Mouse (Mus musculus): ENCODE results near the gene Zbtb41.
"Not testable (repeated sequence)": the region's sequence is repeated elsewhere in the genome, so short reads cannot be mapped to it uniquely, and the experiment has no call there.

Gene Zbtb41

DNA sequence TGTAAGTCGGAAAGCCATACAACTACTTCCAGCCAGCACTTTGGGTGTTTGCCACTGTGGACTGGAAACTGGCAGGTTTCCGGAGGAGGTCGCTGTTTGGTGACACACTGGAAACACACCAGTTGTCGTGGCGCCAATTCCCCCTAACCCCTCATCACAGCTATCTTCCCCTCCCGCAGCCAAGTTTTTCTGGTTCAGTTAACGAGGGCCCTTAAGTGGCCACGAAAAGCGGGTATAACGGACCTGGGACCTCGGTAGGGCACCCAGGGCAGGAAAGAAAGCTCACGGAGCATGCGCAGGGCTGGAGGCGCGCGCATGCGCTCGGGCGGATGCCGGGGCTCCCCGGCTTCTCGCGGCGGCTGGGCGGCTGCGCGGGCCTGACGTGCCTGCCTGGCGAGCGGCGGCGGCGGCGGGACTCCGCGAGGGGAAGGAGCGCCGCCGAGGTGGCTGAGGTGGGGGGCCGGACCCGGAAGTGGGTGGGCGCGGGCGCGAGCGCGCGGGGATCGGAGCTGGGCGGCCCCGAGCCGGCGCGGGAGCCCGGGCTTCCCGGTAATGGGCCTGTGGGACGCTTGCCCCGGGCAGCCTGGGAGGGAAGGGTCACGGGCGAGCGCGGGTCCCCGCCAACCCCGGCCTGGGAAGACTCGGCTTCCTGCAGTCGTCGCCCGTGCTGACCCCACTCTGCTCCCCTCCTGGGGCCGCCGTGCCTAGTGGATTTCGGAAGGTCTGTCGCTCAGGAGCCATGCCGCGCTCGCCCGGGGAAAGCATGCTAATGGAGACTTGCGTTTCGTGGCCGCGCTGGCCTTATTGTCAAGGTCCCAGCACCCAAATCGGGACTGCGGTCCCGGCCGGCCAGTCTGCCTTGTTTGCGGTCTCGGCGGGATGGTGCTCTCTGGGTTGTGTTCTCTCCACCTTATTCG is at the start of gene Zbtb41:
Gene Zbtb41, plus strand, starts transcription at position 414 of the 917 bp plus-strand sequence.
- DNase-seq (ENCODE audit: extremely low spot score, low read depth, low spot score) = peak; percentile 69

DNA sequence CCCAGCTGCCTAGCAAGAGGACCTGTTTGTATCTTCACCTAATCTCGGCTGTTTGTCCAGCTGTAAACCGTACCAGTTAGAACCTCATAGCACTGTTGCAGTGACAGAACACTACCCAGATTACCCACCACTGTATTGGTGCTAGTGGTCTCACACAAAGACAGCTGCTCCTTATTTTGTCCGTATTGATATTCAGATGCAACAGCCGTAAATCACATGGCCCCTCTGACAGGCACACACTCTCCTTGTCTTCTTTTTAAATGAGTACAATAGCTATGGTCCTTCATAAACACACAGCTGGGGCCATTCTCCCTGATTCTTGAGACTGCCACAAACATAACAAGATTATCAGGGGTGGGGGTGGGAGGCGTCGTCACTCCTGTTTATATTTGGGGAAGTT is 46.2 kb upstream of the Zbtb41 start:
- no peak for DNase-seq (ENCODE audit: extremely low spot score, low read depth, low spot score)

DNA sequence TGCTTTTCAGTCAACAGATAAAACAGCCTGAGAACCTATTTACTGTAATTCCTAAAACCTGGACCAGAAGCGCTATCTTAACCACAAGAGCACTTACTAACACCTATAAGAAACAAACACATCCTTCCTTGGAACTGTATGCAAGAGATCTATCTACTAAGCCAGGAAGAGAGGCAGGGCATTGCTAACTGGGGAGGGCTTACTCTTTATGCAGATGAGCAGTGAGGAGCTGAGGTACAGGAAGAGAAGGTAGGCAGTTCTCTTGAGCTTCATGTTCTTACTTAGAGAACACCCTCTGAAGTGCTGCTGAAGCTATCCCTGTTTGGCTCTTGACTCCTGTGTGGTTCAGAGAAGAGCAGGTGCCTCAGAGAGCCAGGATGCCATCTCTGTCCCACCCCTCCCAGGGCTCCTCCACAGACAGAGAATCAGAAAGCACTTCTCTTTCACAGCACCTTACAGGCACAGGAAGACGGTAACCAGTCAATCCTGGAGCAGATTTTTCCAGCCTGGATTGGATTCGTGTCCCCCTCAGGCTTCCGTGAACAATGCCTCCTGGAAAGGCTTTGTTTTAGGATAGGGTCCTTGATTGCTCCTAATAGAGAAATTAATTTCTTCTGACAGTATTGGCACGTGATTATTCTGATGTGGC is 45.3 kb upstream of the Zbtb41 start, which contains the start of gene Crb1:
Gene Crb1, minus strand, starts transcription at position 463 of the 649 bp plus-strand sequence.
- no peak for DNase-seq (ENCODE audit: extremely low spot score, low read depth, low spot score)

DNA sequence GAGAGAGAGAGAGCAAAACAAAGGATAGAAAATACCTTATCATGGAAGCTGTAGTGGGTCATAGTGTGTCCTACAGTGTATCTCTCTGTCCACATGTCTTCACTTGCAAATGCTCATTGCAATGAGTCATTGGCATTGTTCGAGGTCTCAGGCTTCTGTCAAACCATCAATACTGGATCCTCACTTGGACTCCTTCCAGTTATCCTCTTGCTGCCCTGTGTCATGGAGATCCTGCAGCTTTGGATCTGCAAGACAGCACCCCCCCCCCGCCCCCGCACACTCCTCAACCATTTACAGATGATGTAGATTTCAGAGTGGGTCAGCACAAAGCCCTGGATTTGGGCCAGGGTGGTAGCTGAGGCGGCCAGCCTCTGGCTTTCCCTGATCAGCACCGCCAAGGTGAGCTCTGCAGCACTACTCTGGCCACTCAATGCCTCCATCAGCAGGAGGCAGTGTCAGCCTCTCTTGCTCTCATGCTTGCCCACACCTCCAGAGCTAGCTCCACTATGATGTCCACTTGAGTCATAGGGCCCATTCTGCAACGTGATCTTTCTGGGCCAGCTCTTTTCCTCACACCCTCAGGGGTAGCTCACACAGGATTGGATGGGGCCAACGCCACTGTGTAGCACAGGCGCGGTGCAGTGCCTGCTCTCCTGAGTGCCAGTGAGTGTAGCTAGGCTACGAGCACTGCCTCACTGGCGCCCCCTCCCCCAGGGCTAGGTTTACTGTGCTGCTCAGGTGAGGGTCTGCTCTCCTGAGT is 43.0 kb upstream of the Zbtb41 start:
- no peak for DNase-seq (ENCODE audit: extremely low spot score, low read depth, low spot score)

DNA sequence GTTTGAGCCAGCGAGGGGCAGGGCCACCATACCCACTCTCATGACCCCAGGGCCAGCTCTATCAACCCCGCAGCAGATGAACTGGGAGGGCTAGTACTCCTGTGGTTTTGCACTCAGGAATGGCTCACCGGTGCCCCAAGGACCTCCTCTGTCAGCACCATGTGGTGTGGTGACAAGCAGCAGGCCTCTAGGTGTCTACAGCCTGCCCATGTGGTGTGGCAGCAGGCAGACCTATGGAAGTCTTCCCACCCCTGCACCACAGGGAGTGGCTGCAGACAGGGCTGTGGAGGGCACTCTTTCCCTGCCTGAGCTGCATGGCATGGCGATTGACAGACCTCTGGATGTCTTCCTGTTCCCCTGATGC is 42.5 kb upstream of the Zbtb41 start:
- DNase-seq (ENCODE audit: extremely low spot score, low read depth, low spot score) = no peak

DNA sequence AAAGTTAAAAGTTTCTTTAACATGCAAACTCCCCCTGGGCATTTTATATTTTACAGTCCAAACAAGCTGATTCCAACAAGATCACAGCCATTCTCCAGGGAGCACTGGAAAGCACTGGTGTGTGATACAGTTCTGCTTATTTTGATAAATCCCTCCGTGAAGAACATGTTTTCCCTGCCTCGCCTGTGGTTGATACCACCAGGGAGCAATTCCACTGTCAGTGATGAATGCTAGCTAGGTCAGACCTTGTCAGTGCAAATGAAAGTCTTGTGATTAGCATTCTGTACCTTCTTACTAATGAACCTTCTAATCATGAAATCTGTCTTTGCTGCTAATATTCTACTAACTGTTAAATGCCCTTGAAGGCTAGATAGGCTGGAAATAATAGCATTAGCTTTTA is 30.3 kb upstream of the Zbtb41 start:
- DNase-seq (ENCODE audit: extremely low spot score, low read depth, low spot score) = no peak

DNA sequence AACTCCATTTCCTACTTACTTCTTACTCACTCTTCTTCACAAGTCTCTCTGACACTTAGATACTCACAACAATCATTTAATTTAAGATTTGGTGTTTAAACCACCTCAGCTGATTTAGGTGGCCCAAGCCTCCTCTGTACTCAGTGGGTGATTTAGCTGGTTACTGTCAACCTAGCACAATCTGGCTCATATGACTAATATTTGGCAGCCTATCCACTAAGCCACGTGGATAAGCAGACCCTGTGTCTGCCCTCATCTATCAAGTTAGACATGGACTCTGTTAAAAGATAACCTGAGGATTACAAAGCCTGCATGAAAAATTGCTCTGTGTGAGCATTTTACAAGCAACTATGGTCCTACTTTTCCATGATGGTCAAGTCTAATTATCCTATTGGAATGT is 25.5 kb upstream of the Zbtb41 start:
- no peak for DNase-seq (ENCODE audit: extremely low spot score, low read depth, low spot score)

DNA sequence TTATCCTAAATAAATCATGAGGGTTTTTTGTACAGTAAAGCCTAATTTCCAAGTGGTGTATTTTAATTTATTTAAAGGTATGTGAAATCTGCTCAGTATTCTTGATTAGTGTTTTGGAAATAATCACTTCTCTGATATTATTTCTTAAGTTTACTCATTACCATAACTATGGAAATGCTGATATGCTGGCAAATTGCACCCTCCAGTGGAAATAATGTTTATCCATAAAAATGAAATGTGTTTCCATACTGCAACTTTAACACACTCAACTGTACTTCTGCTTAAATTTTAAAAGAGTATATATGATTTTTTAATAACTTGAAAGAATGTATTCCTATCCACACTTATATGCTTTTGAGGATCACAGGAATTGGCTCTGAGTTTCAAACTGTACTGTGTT is 16.3 kb upstream of the Zbtb41 start:
- DNase-seq (ENCODE audit: extremely low spot score, low read depth, low spot score) = no peak

DNA sequence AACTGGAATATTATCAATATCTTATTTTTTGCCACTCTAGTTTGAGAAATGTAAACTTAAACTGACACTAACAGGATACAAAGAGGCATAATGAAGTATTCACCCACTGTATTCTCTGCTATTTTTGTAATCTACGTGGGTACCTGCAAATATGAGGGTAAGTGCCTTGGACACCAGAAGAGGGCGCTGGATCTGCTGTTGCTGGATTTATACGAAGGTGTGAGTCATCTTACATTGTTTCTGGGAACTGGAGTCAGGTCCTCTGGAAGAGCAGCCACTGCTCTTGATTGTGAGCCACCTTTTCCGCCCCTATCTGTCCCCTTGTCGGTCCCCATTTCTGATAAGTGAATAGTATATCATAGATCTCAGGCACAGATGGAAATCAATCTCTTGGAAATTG is 14.4 kb upstream of the Zbtb41 start:
- DNase-seq (ENCODE audit: extremely low spot score, low read depth, low spot score) = no peak

DNA sequence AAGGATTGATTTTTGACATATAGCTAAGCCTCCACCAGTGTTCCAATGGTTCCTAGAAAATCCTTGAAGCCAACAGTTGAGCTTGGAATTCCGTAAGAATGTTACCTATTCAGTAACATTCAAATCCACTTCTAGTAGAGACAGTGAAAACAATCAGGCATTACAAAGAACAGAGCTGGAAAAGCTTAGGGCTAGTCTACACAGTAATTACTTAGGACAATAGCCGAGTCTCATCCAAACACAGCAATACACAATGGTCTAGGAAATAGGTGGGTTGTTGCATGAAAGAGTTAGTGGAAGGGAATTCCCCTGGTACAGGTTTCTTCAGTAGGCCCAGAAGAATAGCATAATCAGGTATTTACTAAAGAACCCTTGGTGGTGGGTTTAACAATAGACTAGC is 9.7 kb upstream of the Zbtb41 start:
- DNase-seq (ENCODE audit: extremely low spot score, low read depth, low spot score) = not testable (repeated sequence)

DNA sequence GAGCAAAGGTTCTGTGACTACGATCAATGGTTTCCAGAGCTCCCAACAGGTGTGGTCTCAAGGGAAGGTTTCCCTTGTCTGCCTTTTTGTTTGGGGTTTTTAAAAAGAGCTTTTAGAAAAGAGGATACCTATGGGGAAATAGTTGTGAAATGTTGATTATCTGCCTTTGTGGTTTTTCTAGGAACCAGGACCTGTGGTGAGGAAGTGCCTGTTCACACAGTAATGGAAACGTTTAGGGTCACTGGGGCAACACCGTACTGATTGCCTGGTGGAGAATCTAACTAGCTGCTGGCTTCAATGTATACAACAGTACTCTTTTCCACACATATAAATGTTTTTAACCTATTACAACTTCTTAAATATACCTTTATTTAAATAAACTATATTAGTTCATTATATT is 8.6 kb upstream of the Zbtb41 start:
- DNase-seq (ENCODE audit: extremely low spot score, low read depth, low spot score) = no peak

DNA sequence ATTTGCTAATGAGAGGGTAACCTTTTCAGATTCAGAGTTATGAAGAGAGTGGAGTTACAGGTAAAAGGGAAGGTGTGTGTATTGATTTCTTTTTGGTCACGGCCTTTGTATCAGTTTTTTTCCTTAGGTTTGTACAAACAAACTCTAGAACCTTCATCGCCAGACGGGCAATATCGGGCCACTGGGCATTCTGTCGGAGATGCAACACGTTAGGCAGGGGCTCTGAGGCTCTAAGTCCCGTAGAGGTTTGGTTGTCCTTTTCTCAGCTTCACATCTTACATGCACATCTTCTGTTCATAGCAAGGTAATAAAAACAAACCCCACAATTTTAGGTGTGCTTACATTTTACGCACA is 590 bp upstream of the Zbtb41 start:
- no peak for DNase-seq (ENCODE audit: extremely low spot score, low read depth, low spot score)

DNA sequence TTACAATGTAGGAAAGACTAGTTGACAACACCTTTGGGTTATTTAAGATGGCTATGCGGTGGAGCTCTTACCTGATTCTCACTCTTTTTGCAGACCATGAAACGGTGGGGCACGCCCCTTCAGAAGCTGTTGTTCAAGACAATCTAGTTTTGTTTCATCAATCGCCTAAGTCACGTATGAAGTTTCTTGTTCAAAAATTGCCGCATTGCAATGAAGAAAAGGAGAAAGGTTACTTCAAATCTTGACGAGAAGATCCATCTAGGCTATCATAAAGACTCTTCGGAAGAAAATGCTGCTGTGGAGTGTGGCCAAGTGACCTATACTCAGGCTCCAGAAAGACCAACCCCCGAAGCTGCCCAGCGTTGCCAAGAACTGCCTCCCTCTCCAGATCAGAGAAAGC is 853 bp downstream of the Zbtb41 start:
- no peak for DNase-seq (ENCODE audit: extremely low spot score, low read depth, low spot score)

DNA sequence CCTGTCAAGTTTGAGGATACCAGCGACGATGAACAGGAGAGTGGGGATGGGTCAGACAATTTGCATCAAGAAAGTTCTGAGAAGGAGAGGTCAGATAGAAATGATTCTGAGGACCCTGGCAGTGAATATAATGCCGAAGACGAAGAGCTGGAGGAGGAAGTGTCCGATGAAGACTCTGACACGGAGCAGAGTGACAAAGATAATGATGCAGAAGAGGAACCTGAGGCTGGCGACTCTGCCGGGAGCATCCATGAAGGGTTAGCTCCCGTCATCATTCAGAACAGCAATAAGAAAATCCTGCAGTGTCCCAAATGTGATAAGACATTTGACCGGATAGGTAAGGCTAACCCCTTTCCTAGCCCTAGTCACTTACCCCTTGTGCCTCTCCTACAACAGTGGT is 1.8 kb downstream of the Zbtb41 start:
- DNase-seq (ENCODE audit: extremely low spot score, low read depth, low spot score) = no peak

DNA sequence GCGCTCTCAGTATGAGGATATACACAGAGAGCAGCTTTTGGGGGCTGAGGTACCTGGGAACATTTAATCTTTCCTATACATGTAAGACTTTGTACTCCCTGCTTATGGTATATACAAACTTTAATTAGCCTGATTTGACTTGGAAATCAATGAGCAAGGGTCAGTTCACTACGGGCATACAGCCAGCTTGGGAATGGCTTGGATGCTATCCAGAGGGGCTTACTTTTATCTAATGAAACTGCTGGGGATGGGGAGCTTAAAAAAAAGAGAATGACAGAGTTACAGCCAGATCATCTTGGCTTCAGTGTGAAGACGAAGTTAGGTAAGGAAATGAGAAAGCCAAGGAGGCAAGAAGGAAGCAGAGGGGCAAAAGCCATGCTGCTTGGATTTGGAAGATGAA is 2.9 kb downstream of the Zbtb41 start:
- DNase-seq (ENCODE audit: extremely low spot score, low read depth, low spot score) = no peak

DNA sequence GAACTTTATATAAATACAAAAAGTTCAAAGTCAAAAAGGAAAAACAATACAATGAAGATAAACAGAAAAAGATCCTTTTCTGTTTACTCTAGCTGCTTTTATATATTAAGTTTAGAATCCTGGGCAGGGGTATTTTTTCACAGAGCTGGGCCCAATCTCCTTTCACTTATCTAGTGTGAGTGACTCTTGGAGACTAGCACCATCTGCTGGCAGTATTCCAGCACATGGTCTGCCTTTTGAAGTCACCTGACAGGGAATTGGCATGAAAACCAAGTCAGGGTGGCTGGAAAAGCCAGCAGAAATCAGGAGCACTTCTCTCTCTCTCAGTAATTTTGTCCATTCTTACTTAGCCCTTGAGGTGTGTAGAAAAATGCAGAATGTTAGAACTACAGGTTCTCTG is 16.3 kb downstream of the Zbtb41 start:
- no peak for DNase-seq (ENCODE audit: extremely low spot score, low read depth, low spot score)

DNA sequence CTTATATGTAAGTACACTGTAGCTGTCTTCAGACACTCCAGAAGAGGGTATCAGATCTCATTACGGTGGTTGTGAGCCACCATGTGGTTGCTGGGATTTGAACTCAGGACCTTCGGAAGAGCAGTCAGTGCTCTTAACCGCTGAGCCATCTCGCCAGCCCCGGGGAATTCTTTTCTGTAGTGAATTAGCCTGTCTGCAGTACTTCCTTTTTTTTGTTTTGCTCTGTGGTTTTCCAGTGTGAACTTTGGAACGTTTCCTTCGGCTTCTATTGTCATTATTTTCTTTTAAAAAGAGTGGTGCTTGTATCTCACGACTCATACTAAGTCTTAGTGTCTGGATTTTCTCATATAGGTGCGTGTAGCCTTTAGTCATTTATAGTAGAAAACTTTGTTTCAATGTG is 21.0 kb downstream of the Zbtb41 start:
- not testable (repeated sequence) for DNase-seq (ENCODE audit: extremely low spot score, low read depth, low spot score)

DNA sequence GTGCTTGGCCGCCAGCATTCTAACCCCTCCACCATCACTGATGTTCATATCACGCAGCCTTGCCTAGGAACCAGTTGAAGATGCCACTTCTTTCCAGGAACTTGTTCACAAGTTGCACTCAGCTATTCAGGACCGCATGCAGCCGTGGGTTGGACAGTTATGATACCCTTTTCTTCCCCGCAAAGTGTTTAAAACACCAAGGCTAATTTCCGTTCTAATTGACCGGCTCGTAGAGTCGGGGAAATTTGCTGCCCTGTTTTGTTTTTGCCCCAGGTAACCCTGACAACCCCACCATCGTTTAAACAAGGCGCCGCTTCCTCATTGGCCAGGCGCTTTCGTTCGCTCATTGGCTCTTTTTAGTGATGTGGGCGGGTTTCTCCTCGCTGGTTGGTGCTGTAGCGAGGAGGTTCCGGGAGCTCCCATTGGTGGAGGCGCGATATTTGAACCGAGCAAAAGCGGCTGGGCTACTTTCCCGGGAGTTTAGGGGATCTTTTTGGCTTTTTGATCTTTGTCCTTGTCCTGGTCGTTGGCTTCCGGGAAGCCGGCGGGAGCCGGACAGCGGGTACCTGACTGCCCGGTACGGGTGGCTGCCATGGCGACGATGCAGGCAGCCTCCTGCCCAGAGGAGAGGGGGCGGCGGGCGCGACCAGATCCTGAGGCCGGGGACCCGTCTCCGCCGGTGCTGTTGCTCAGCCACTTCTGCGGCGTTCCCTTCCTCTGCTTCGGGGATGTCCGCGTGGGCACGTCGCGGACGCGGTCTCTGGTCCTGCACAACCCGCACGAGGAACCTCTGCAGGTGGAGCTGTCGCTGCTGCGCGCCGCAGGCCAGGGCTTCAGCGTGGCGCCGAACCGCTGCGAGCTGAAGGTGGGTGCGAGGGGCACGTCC is 32.5 kb downstream of the Zbtb41 start, which contains the start of gene Aspm:
Gene Aspm, plus strand, starts transcription at position 433 of the 886 bp plus-strand sequence.
- DNase-seq (ENCODE audit: extremely low spot score, low read depth, low spot score) = peak; percentile 95

DNA sequence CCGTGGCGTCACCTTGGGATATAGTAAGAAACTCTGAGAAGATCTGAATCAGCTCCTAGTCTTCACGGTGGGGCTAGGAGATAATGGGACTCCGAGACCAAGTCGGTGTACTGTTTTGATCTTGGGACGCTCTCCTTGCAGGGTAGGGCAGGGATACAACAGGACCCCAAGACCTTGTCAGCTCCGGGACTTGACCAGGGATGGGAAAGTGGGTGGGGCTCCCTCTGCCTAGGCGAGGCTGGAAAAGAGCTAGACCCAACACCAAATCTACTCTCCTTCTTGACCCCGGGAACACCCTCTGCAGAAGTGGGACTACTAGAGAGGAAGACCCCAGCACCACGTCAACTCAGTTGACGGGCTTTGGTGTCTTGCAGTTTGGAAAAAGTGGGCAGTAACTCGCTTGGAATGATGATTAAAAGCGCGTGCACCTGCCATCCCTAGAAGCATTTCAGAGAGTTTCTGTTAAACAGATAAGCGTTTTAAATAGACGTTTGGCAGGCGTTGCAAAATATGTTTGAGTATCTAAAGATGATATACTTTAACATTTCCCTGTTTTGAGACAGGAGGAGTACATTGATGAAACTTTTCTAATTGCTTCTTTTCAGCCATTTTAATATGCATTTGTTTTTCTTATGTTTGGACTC is 33.3 kb downstream of the Zbtb41 start:
- no peak for DNase-seq (ENCODE audit: extremely low spot score, low read depth, low spot score)

DNA sequence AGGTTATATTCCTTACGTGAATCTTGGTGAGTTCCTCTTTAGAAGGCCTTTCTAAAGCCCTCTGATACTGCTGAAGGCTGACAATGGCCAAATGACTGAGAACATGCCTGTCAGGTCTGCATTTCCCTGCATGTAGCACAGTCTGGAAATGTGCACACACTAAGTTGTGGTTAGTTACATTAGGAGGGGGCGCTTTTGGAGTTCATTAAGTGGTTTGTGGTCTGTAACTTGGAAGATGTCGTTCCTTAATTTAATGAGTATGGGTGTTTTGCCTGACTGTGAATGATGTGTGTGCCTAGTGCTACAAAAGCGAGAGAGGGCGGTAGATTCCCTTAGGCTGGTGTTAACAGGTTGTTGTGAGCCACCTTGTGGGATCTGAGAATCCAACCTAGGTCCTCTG is 38.7 kb downstream of the Zbtb41 start:
- no peak for DNase-seq (ENCODE audit: extremely low spot score, low read depth, low spot score)

Data from hindlimb bud, embryonic 11.5 days (tissue).